Mouse (Mus musculus) olfactory bulb, adult 2 months (tissue): ENCODE measurements around the gene Scn3b.

Source experiments
- CTCF ChIP-seq: fragments of 200-500 bp; IDR thresholded peaks from 2 replicates; pipeline ENCODE4 v1.5.1; 2012; ENCODE audit warnings: low read depth, mild to moderate bottlenecking, low read length, moderate library complexity; ENCODE audit not compliant: insufficient read depth
- POLR2A ChIP-seq: fragments of 200-500 bp; IDR thresholded peaks from 2 replicates; pipeline ENCODE4 v1.6.1; 2012; ENCODE audit warnings: mild to moderate bottlenecking, low read depth, low read length, moderate library complexity; ENCODE audit not compliant: insufficient read depth

DNA sequence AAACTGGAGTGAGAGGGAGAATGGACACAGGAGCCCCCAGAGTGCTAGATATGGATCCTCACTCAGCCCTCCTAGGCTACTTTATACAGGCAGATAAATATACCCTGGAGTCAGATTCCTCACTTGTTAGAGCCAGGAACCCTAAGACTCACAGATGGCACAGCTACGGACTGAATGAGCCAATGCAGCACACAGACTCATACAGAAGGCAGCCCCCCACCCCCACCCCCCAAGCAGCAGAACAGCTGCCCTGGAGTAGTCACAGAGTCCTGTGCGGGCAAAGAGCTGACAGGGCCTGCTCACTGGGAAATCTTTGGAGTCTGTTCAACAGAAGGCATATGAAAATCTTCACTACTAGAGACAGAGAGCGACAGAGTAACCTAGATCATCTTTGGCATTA, 38.3 kb downstream of the Scn3b start:
- TF ChIP-seq CTCF: no peak
- no peak for TF ChIP-seq POLR2A
